Mouse (Mus musculus): ENCODE data around the gene Unc13c. TPM values are rescaled to one million over a fixed set of nuclear protein-coding genes. Genes with fewer than 3 reads are reported as not detected.

Gene Unc13c
- not detected for total RNA-seq (2023)

DNA sequence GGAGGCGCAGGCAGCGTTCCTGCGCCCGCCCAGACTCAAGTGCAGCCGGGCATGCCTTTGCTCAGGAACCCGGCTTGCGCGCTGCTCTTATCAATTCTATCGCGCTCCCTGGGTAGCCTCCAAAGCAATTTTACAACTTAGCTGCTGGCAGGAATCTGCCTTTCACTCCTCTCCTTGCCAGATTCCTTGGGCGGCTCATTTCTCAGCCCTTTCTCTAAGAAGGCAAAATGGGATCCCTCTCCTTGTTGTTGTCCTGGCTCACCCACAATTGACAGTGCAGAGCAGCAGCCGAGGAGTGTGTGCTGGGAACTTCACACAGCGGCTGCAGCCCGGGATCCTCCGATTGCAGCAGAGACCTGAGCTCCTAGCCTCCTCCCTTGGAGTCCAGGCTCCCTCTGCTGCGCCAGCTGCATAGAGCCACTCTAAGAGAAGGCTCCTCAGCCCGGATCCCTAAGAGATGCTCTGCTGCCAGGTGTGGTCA, at the start of gene Unc13c:
Gene Unc13c (minus strand): TSS at position 326 of the 481 bp plus-strand sequence.

Other genes starting within 250 kb of the Unc13c start
- not detected for gene Wdr72, start 141.4 kb upstream of the Unc13c start, total RNA-seq (2023)